Mouse (Mus musculus): ENCODE data around the gene Capn7. TPM values are rescaled to one million over a fixed set of nuclear protein-coding genes. Genes with fewer than 3 reads are reported as not detected.

The Capn7 gene
- polyA plus RNA-seq, 1 experiment: 38.0 TPM

GRCm38 (mm10) chr14:31323849-31324792, 12.3 kb upstream of the Capn7 start, which contains the start of gene Dnah1:
TSS of gene Dnah1 (minus strand) at chr14:31323896.
- Histone ChIP-seq H3K4me1 (ENCODE audit: control insufficient read depth, insufficient read depth, low read length) (no peaks in the 10 kb centered on the region), H3K27ac (ENCODE audit: insufficient read depth, low read length) (no peak within 1 kb of the TSS), H3K4me3 (replicated peaks; ENCODE audit: insufficient read depth, low read depth, low read length) (no peak within 1 kb of the TSS), H3K27me3 (ENCODE audit: control insufficient read depth, insufficient read depth, low read length) (no peaks in the 10 kb centered on the region; the same call in 1 of the 2 replicates)
- DNase-seq: no peak
- TF ChIP-seq CTCF (IDR thresholded peaks at IDR 0.05; ENCODE audit: borderline replicate concordance, insufficient read depth, low read depth, low read length): no peak
- TF ChIP-seq POLR2A (IDR thresholded peaks at IDR 0.05; ENCODE audit: borderline replicate concordance, insufficient read depth, low read length): no peak
- 36% methylated on average over 28 of the region's 28 CpGs for WGBS

GRCm38 (mm10) chr14:31324851-31325250, 11.6 kb upstream of the Capn7 start:
- TF ChIP-seq POLR2A (IDR thresholded peaks at IDR 0.05; ENCODE audit: borderline replicate concordance, insufficient read depth, low read length): no peak
- TF ChIP-seq CTCF (IDR thresholded peaks at IDR 0.05; ENCODE audit: borderline replicate concordance, insufficient read depth, low read depth, low read length): no peak
- Histone ChIP-seq H3K4me3 (replicated peaks; ENCODE audit: insufficient read depth, low read depth, low read length) (no peak overlapping the region), H3K27ac (ENCODE audit: insufficient read depth, low read length) (no peak overlapping the region), H3K4me1 (ENCODE audit: control insufficient read depth, insufficient read depth, low read length) (no peaks in the 10 kb centered on the region), H3K27me3 (ENCODE audit: control insufficient read depth, insufficient read depth, low read length) (no peaks in the 10 kb centered on the region; the same call in 1 of the 2 replicates)
- 80% methylated on average over 10 of the region's 10 CpGs for WGBS
- no peak for DNase-seq

DNA sequence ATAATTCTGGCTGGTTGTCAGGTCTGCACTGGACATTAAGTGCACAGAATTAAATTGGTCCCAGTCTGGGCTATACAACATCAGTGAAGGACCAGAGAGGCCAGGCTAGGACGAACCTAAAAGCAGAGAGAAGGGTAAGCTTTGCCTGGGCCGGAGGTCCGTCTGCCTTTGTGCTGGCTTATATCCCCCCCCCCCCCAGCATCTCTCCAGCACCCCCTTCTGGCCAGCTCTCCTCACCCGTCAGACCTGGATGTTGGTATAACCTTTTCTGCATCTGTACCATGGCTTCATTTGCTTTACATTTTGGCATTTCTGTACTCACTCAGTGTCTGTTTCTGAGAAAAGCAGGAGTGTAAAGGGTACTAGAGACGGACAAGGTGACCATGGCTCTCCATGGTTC, 10.9 kb upstream of the Capn7 start:
- no peak overlapping the region for H3K4me3 ChIP-seq (replicated peaks; ENCODE audit: insufficient read depth, low read depth, low read length)
- no peaks in the 10 kb centered on the region; the same call in 1 of the 2 replicates for H3K27me3 ChIP-seq (ENCODE audit: control insufficient read depth, insufficient read depth, low read length)
- no peak for TF ChIP-seq POLR2A (IDR thresholded peaks at IDR 0.05; ENCODE audit: borderline replicate concordance, insufficient read depth, low read length)
- no peak for TF ChIP-seq CTCF (IDR thresholded peaks at IDR 0.05; ENCODE audit: borderline replicate concordance, insufficient read depth, low read depth, low read length)
- no peak overlapping the region for H3K27ac ChIP-seq (ENCODE audit: insufficient read depth, low read length)
- DNase-seq: no peak
- 48% methylated on average over 5 of the region's 5 CpGs for WGBS
- no peaks in the 10 kb centered on the region for H3K4me1 ChIP-seq (ENCODE audit: control insufficient read depth, insufficient read depth, low read length)

- Histone ChIP-seq H3K27ac (ENCODE audit: insufficient read depth, low read length) (no peak overlapping the region), H3K27me3 (ENCODE audit: control insufficient read depth, insufficient read depth, low read length) (no peaks in the 10 kb centered on the region; the same call in 1 of the 2 replicates), H3K4me3 (replicated peaks; ENCODE audit: insufficient read depth, low read depth, low read length) (no peak overlapping the region), H3K4me1 (ENCODE audit: control insufficient read depth, insufficient read depth, low read length) (no peaks in the 10 kb centered on the region)
- no peak for DNase-seq
- WGBS: 80% methylated on average over 7 of the region's 7 CpGs
- TF ChIP-seq POLR2A (IDR thresholded peaks at IDR 0.05; ENCODE audit: borderline replicate concordance, insufficient read depth, low read length) (no peak), CTCF (IDR thresholded peaks at IDR 0.05; ENCODE audit: borderline replicate concordance, insufficient read depth, low read depth, low read length) (no peak)
Observed at GRCm38 (mm10) chr14:31326770-31327169, 9.7 kb upstream of the Capn7 start.

- Histone ChIP-seq H3K27ac (ENCODE audit: insufficient read depth, low read length) (no peak overlapping the region), H3K27me3 (ENCODE audit: control insufficient read depth, insufficient read depth, low read length) (no peaks in the 10 kb centered on the region; the same call in 1 of the 2 replicates), H3K4me3 (replicated peaks; ENCODE audit: insufficient read depth, low read depth, low read length) (no peak overlapping the region), H3K4me1 (ENCODE audit: control insufficient read depth, insufficient read depth, low read length) (no peaks in the 10 kb centered on the region)
- TF ChIP-seq POLR2A (IDR thresholded peaks at IDR 0.05; ENCODE audit: borderline replicate concordance, insufficient read depth, low read length) (no peak), CTCF (IDR thresholded peaks at IDR 0.05; ENCODE audit: borderline replicate concordance, insufficient read depth, low read depth, low read length) (no peak)
- no peak for DNase-seq
- WGBS: 90% methylated on average over 1 of the region's 1 CpGs
Observed at GRCm38 (mm10) chr14:31327196-31327595, 9.2 kb upstream of the Capn7 start.

DNA sequence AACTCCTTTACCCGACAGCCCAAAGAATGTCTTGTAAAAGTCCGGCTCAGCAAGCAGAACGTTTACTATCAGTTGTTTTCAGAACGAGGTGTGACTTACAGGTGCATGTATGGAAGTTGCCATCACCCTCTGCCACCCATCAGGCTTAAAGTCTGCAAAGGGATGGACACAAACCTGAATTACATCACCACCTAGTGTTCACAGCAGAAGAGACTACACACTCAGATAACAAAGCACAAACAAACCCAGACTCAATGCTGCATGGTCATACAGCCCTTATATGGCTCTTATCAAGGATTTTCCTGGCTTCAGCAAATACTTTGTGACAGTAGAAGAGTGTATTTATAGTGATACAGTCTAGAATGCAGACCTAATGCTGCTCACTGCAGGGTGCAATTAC, 8.8 kb upstream of the Capn7 start:
- DNase-seq: no peak
- H3K27ac ChIP-seq (ENCODE audit: insufficient read depth, low read length): no peak overlapping the region
- 76% methylated on average over 4 of the region's 4 CpGs for WGBS
- no peaks in the 10 kb centered on the region; the same call in 1 of the 2 replicates for H3K27me3 ChIP-seq (ENCODE audit: control insufficient read depth, insufficient read depth, low read length)
- H3K4me1 ChIP-seq (ENCODE audit: control insufficient read depth, insufficient read depth, low read length): no peaks in the 10 kb centered on the region
- TF ChIP-seq POLR2A (IDR thresholded peaks at IDR 0.05; ENCODE audit: borderline replicate concordance, insufficient read depth, low read length) (no peak), CTCF (IDR thresholded peaks at IDR 0.05; ENCODE audit: borderline replicate concordance, insufficient read depth, low read depth, low read length) (no peak)
- no peak overlapping the region for H3K4me3 ChIP-seq (replicated peaks; ENCODE audit: insufficient read depth, low read depth, low read length)

- 35% methylated on average over 2 of the region's 2 CpGs for WGBS
Observed at GRCm38 (mm10) chr14:31329741-31330140, 6.7 kb upstream of the Capn7 start.

DNA sequence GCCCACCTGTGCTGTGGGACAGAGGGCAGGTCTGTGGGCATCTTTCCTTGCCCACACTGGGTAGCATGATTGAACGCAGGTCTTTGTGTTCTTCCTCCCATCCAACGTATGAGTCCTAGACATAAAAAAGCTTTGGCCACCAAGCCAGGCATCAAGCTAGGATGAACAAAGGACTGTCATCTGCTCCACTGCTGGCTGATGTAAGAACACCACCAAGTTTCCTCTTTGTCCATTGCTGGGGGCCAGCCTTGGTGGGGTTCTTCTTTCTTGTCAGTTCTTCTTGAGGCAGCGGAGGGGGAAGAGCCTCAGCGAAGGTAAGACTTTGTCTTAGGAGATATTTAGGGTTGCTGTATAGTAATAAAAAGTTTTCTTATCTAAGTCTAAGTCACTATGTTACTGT, 5.5 kb upstream of the Capn7 start:
- TF ChIP-seq POLR2A (IDR thresholded peaks at IDR 0.05; ENCODE audit: borderline replicate concordance, insufficient read depth, low read length) (no peak), CTCF (IDR thresholded peaks at IDR 0.05; ENCODE audit: borderline replicate concordance, insufficient read depth, low read depth, low read length) (no peak)
- no peak for DNase-seq
- WGBS: 72% methylated on average over 4 of the region's 4 CpGs

More at GRCm38 (mm10) chr14:31329741-31330140, 6.7 kb upstream of the Capn7 start:
- no peaks in the 10 kb centered on the region for H3K4me1 ChIP-seq (ENCODE audit: control insufficient read depth, insufficient read depth, low read length)
- H3K4me3 ChIP-seq (replicated peaks; ENCODE audit: insufficient read depth, low read depth, low read length): no peak overlapping the region
- H3K27ac ChIP-seq (ENCODE audit: insufficient read depth, low read length): no peak overlapping the region
- no peak for DNase-seq
- H3K27me3 ChIP-seq (ENCODE audit: control insufficient read depth, insufficient read depth, low read length): no peaks in the 10 kb centered on the region
- no peak for TF ChIP-seq CTCF (IDR thresholded peaks at IDR 0.05; ENCODE audit: borderline replicate concordance, insufficient read depth, low read depth, low read length)
- TF ChIP-seq POLR2A (IDR thresholded peaks at IDR 0.05; ENCODE audit: borderline replicate concordance, insufficient read depth, low read length): no peak

More for the DNA sequence above, 5.5 kb upstream of the Capn7 start:
- Histone ChIP-seq H3K4me3 (replicated peaks; ENCODE audit: insufficient read depth, low read depth, low read length) (no peak overlapping the region), H3K4me1 (ENCODE audit: control insufficient read depth, insufficient read depth, low read length) (no peaks in the 10 kb centered on the region), H3K27ac (ENCODE audit: insufficient read depth, low read length) (no peak overlapping the region), H3K27me3 (ENCODE audit: control insufficient read depth, insufficient read depth, low read length) (no peaks in the 10 kb centered on the region)
